Mouse (Mus musculus): ENCODE data around the gene Prkcd. TPM values are rescaled to one million over a fixed set of nuclear protein-coding genes. Genes with fewer than 3 reads are reported as not detected.

Prkcd gene
- polyA plus RNA-seq, 1 experiment from 2014 or later = 36.7 TPM

DNA sequence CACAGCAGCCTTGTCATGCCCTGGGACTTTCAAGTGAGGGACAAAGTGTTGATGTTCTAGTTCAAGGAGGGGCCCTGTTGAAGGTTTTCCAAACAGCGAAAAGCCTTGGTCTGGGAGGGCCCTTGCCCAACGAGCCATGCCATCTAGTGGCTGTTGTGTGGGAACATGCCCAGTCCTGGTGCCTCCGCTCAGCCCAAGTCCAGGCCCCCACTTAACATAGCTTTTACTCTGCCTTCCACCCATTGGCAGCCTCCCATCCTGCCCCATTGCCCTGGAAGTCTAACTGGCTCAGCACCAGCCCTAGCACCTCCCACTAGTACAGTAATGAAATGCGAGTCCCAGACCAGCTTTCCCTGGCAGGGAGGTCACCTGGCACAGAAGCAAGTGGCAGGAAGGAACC lies 25.0 kb upstream of the Prkcd start:
- H3K4me3 ChIP-seq = no peak overlapping the region
- H3K4me2 ChIP-seq = no peak overlapping the region
- no peak overlapping the region for H3K27ac ChIP-seq (replicated peaks)
- H3K4me1 ChIP-seq = peaks cover 11% of the 10 kb centered on the region
- H3K9ac ChIP-seq = no peak overlapping the region
- no peaks in the 10 kb centered on the region for H3K36me3 ChIP-seq
- H3K27me3 ChIP-seq (replicated peaks) = no peaks in the 10 kb centered on the region; the same call in 1 of the 2 replicates
- WGBS = 9% methylated on average over 4 of the region's 4 CpGs
- no peaks in the 10 kb centered on the region for H3K9me3 ChIP-seq
- ATAC-seq (ENCODE audit: extremely low read depth, insufficient number of reproducible peaks, low FRiP score, low TSS enrichment) = peak; percentile 69; the same call in 1 of the 2 replicates

DNA sequence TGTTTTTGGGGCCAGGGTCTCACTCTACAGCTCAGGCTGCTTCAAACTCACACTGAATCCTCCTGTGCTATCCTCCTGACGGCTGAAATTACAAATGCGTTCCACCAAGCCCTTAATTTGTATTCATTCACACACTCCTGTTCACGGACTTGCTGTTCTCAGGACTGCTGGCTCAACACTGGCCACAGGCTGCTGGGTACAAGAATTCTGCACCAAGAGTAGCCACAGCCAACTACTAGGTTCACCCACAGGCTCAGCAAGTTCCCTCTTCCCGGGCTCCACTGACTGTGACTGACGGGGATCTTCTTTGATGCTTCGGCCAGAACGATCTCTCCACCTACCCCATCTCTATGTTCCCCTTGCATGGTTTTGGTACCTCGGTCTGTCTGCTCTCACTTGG lies 23.7 kb upstream of the Prkcd start:
- 79% methylated on average over 8 of the region's 8 CpGs for WGBS

DNA sequence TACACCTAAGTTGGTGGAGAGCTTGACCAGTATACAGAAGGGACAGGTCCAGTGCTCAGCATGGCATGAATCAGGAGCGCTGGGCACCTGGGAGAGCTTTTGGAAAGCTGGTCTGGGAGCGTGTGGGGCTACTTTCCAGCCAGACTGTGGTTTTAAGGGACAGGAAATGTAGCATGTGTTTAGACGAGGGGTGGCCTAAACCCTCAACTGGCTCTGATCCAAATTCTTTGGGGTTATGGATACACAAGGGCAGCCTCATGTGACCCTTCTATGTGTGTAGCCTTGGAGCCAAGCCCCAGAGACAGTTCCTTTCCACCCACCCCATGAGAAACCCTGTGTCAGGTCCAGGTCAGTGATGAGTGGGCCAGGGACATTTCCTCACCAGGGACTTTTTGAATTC lies 22.5 kb upstream of the Prkcd start:
- ATAC-seq (ENCODE audit: extremely low read depth, insufficient number of reproducible peaks, low FRiP score, low TSS enrichment) = no peak

More for the DNA sequence above, 23.7 kb upstream of the Prkcd start:
- Histone ChIP-seq H3K9me3 (no peaks in the 10 kb centered on the region), H3K27me3 (replicated peaks) (no peaks in the 10 kb centered on the region; the same call in 1 of the 2 replicates), H3K9ac (no peak overlapping the region), H3K4me3 (no peak overlapping the region), H3K4me1 (peaks cover 7% of the 10 kb centered on the region), H3K27ac (replicated peaks) (no peak overlapping the region), H3K36me3 (no peaks in the 10 kb centered on the region), H3K4me2 (no peak overlapping the region)
- ATAC-seq (ENCODE audit: extremely low read depth, insufficient number of reproducible peaks, low FRiP score, low TSS enrichment) = no peak

DNA sequence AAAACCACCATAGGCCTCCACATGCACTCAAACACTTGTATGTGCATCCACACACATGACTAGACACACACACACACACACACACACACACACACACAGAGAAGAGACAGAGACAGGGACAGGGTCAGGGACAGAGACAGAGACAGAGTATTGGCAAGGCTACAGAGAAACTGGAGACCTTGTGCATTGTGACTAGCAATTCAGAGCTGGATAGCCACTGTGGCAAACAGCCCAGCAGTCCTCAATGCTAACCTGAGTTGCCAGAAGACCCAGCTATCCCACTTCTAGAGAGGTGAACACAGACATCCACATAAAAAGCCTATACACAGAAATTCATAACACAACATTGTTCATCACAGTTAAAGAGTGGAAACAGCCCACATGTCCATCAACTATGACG lies 20.5 kb upstream of the Prkcd start:
- Histone ChIP-seq H3K4me1 (0 out of 2 replicates have a peak, but pooled peaks cover 5% of the 10 kb centered on the region), H3K9me3 (no peaks in the 10 kb centered on the region), H3K4me3 (no peak overlapping the region), H3K27me3 (replicated peaks) (no peaks in the 10 kb centered on the region; the same call in 1 of the 2 replicates), H3K27ac (replicated peaks) (no peak overlapping the region), H3K36me3 (no peaks in the 10 kb centered on the region), H3K4me2 (no peak overlapping the region), H3K9ac (no peak overlapping the region)
- ATAC-seq (ENCODE audit: extremely low read depth, insufficient number of reproducible peaks, low FRiP score, low TSS enrichment) = no peak
- 64% methylated on average over 1 of the region's 1 CpGs for WGBS

More for the DNA sequence above, 22.5 kb upstream of the Prkcd start:
- Histone ChIP-seq H3K27ac (replicated peaks) (no peak overlapping the region), H3K9me3 (no peaks in the 10 kb centered on the region), H3K9ac (no peak overlapping the region), H3K4me3 (no peak overlapping the region), H3K27me3 (replicated peaks) (no peaks in the 10 kb centered on the region; the same call in 1 of the 2 replicates), H3K4me2 (no peak overlapping the region), H3K4me1 (0 out of 2 replicates have a peak, but pooled peaks cover 5% of the 10 kb centered on the region), H3K36me3 (no peaks in the 10 kb centered on the region)
- WGBS = 47% methylated on average over 3 of the region's 3 CpGs

- Histone ChIP-seq H3K9ac (no peak overlapping the region), H3K27ac (replicated peaks) (no peak overlapping the region), H3K4me3 (no peak overlapping the region), H3K4me1 (0 out of 2 replicates have a peak, but pooled peaks cover 2% of the 10 kb centered on the region), H3K4me2 (no peak overlapping the region), H3K36me3 (no peaks in the 10 kb centered on the region), H3K9me3 (no peaks in the 10 kb centered on the region), H3K27me3 (replicated peaks) (no peaks in the 10 kb centered on the region; the same call in 1 of the 2 replicates)
- 56% methylated on average over 8 of the region's 8 CpGs for WGBS
- ATAC-seq (ENCODE audit: extremely low read depth, insufficient number of reproducible peaks, low FRiP score, low TSS enrichment) = no peak
Measured at GRCm38 (mm10) chr14:30645066-30645465, 19.1 kb upstream of the Prkcd start.

- 0 out of 2 replicates have a peak, but pooled peaks cover 2% of the 10 kb centered on the region for H3K4me1 ChIP-seq
- 84% methylated on average over 2 of the region's 2 CpGs for WGBS
- H3K9ac ChIP-seq = no peak overlapping the region
- no peak overlapping the region for H3K4me2 ChIP-seq
- H3K4me3 ChIP-seq = no peak overlapping the region
- no peaks in the 10 kb centered on the region for H3K27me3 ChIP-seq (replicated peaks)
- no peak for ATAC-seq (ENCODE audit: extremely low read depth, insufficient number of reproducible peaks, low FRiP score, low TSS enrichment)
- no peaks in the 10 kb centered on the region for H3K9me3 ChIP-seq
- H3K27ac ChIP-seq (replicated peaks) = no peak overlapping the region
- no peaks in the 10 kb centered on the region for H3K36me3 ChIP-seq
Measured at GRCm38 (mm10) chr14:30644026-30644425, 18.0 kb upstream of the Prkcd start.

GRCm38 (mm10) chr14:30641748-30642147 lies 15.7 kb upstream of the Prkcd start:
- WGBS = 72% methylated on average over 2 of the region's 2 CpGs
- Histone ChIP-seq H3K9ac (no peak overlapping the region), H3K27me3 (replicated peaks) (no peaks in the 10 kb centered on the region), H3K4me2 (no peak overlapping the region), H3K4me1 (peaks cover 22% of the 10 kb centered on the region), H3K4me3 (no peak overlapping the region), H3K27ac (replicated peaks) (no peak overlapping the region), H3K9me3 (no peaks in the 10 kb centered on the region), H3K36me3 (no peaks in the 10 kb centered on the region)
- no peak for ATAC-seq (ENCODE audit: extremely low read depth, insufficient number of reproducible peaks, low FRiP score, low TSS enrichment)

DNA sequence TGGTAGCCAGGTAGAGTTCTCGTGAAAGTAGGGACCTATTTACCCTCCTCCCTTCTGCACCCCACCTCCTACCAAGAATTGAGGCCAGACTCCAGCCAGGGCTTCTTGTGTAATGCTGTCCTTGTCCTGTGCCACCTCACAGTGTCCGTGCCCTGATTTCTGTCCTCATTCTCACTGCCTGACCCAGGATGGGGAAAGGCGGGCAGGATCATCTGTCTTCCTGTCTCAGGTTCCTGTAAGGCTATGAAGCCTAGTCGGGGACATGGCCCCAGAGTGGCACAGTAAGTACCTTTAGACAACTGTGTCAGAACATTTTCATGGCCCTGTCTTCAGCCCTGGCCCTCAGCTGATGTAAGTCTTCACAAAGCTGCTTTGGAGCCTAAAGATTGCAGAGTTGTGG lies 12.7 kb upstream of the Prkcd start:
- peak overlapping the region; percentile 82 for H3K27ac ChIP-seq (replicated peaks)
- H3K36me3 ChIP-seq = no peaks in the 10 kb centered on the region
- no peak for ATAC-seq (ENCODE audit: extremely low read depth, insufficient number of reproducible peaks, low FRiP score, low TSS enrichment)
- no peak overlapping the region for H3K9ac ChIP-seq
- no peak overlapping the region for H3K4me3 ChIP-seq
- WGBS = 77% methylated on average over 4 of the region's 4 CpGs
- no peaks in the 10 kb centered on the region for H3K27me3 ChIP-seq (replicated peaks)
- H3K9me3 ChIP-seq = no peaks in the 10 kb centered on the region
- no peak overlapping the region for H3K4me2 ChIP-seq
- H3K4me1 ChIP-seq = peaks cover 46% of the 10 kb centered on the region

- 29% methylated on average over 4 of the region's 4 CpGs for WGBS
- Histone ChIP-seq H3K4me3 (no peak overlapping the region), H3K36me3 (no peaks in the 10 kb centered on the region), H3K4me1 (peaks cover 50% of the 10 kb centered on the region), H3K9me3 (no peaks in the 10 kb centered on the region), H3K27me3 (replicated peaks) (no peaks in the 10 kb centered on the region), H3K4me2 (no peak overlapping the region), H3K9ac (no peak overlapping the region), H3K27ac (replicated peaks) (peak overlapping the region; percentile 82)
- peak; percentile 43; the same call in 1 of the 2 replicates for ATAC-seq (ENCODE audit: extremely low read depth, insufficient number of reproducible peaks, low FRiP score, low TSS enrichment)
Measured at GRCm38 (mm10) chr14:30638009-30638408, 12.0 kb upstream of the Prkcd start.

DNA sequence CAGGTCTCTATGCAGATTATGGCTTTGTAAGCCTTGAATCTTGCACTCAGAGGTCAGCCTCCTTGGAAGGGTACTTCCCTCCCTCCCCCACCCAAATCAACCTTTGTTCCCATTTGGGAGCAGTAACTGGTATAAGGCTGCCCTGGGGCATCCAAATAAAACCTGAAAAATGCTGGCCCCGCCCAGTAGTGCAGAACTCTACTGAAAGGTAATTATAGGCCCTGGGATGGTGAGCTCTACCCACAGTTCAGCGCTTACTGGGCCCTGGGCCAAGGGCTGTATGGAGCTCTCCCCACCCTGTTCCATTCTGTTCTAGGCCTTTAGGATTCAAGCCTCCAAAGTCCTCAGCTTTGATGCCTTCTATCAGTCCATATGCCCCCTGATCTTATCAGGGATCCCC lies 11.1 kb upstream of the Prkcd start:
- 65% methylated on average over 2 of the region's 2 CpGs for WGBS
- peaks cover 50% of the 10 kb centered on the region for H3K4me1 ChIP-seq
- H3K9me3 ChIP-seq = no peaks in the 10 kb centered on the region
- ATAC-seq (ENCODE audit: extremely low read depth, insufficient number of reproducible peaks, low FRiP score, low TSS enrichment) = no peak
- H3K27ac ChIP-seq (replicated peaks) = peak overlapping the region; percentile 82
- H3K4me3 ChIP-seq = no peak overlapping the region
- H3K36me3 ChIP-seq = no peaks in the 10 kb centered on the region
- no peak overlapping the region for H3K9ac ChIP-seq
- H3K4me2 ChIP-seq = no peak overlapping the region
- no peaks in the 10 kb centered on the region for H3K27me3 ChIP-seq (replicated peaks)

DNA sequence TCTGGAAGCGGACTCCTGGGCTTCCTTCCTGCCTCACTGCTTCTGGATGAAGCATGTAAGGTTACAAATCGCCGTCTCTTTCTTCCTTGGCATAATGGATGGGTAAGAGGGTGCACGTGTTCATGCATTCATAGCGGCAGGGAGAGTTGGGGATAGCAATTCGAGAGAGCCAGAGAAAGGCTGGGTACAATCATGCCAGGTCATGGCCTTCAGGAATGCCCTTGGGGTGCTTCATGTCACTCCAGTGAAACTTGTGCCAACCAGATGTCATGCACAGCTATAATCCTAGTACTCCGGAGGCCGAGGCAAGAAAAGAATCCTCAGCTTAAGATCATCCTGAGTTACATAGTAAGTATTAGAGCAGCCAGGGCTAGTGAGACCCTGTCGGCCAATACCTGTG lies 10.5 kb upstream of the Prkcd start:
- ATAC-seq (ENCODE audit: extremely low read depth, insufficient number of reproducible peaks, low FRiP score, low TSS enrichment) = no peak
- whole genome bisulfite sequencing = 79% methylated on average over 9 of the region's 9 CpGs

GRCm38 (mm10) chr14:30635219-30635910 lies 9.4 kb upstream of the Prkcd start:
- Histone ChIP-seq H3K36me3 (no peaks in the 10 kb centered on the region), H3K27ac (replicated peaks) (no peak overlapping the region), H3K4me2 (no peak overlapping the region), H3K27me3 (replicated peaks) (no peaks in the 10 kb centered on the region), H3K9ac (no peak overlapping the region; the same call in 1 of the 2 replicates), H3K4me1 (peaks cover 60% of the 10 kb centered on the region), H3K9me3 (no peaks in the 10 kb centered on the region), H3K4me3 (no peak overlapping the region)
- WGBS = 70% methylated on average over 13 of the region's 13 CpGs
- no peak for ATAC-seq (ENCODE audit: extremely low read depth, insufficient number of reproducible peaks, low FRiP score, low TSS enrichment)

More for the DNA sequence above, 10.5 kb upstream of the Prkcd start:
- peaks cover 50% of the 10 kb centered on the region for H3K4me1 ChIP-seq
- H3K27me3 ChIP-seq (replicated peaks) = no peaks in the 10 kb centered on the region
- no peaks in the 10 kb centered on the region for H3K36me3 ChIP-seq
- H3K27ac ChIP-seq (replicated peaks) = no peak overlapping the region
- H3K4me3 ChIP-seq = no peak overlapping the region
- H3K4me2 ChIP-seq = no peak overlapping the region
- no peak overlapping the region for H3K9ac ChIP-seq
- no peaks in the 10 kb centered on the region for H3K9me3 ChIP-seq
